Mouse (Mus musculus) stomach, embryonic 16.5 days (tissue): ENCODE results near the gene Cend1. TPM values are rescaled to one million over a fixed set of nuclear protein-coding genes. Genes with fewer than 3 reads are reported as not detected.
A peak's percentile ranks its signal among the peaks of the same experiment; 100 is the strongest.

Source experiments
- ATAC-seq: fragments of 200-750 bp; cut with Nextera tagmentation; 2 replicates; pipeline ENCODE4 v1.8.0; 2017; ENCODE audit warnings: moderate number of reproducible peaks, moderate TSS enrichment; ENCODE audit not compliant: insufficient read depth, low FRiP score
- H3K27ac ChIP-seq: fragments of 300-500 bp; sonication (generic); 2 replicates; pipeline ENCODE4 v1.5.1; 2014; ENCODE audit warnings: low read length
- H3K27me3 ChIP-seq: fragments of 300-500 bp; sonication (generic); 2 replicates; pipeline ENCODE4 v1.6.1; 2014; ENCODE audit warnings: low read length, control low read depth, mixed read lengths; ENCODE audit not compliant: control insufficient read depth, insufficient read depth
- H3K36me3 ChIP-seq: fragments of 300-500 bp; sonication (generic); 2 replicates; pipeline ENCODE4 v1.6.1; 2014; ENCODE audit warnings: low read length; ENCODE audit not compliant: control insufficient read depth, insufficient read depth
- H3K4me1 ChIP-seq: fragments of 300-500 bp; sonication (generic); 2 replicates; pipeline ENCODE4 v1.6.1; 2014; ENCODE audit warnings: low read length, control low read depth, mixed read lengths; ENCODE audit not compliant: control insufficient read depth, insufficient read depth
- H3K4me2 ChIP-seq: fragments of 300-500 bp; sonication (generic); 2 replicates; pipeline ENCODE4 v1.6.1; 2014; ENCODE audit warnings: low read depth, low read length, mixed read lengths
- H3K4me3 ChIP-seq: fragments of 300-500 bp; sonication (generic); replicated peaks from 2 replicates; pipeline ENCODE4 v1.5.1; 2014; ENCODE audit warnings: mild to moderate bottlenecking, low read length
- H3K9ac ChIP-seq: fragments of 300-500 bp; sonication (generic); 2 replicates; pipeline ENCODE4 v1.6.1; 2014; ENCODE audit warnings: low read length
- H3K9me3 ChIP-seq: fragments of 300-500 bp; sonication (generic); replicated peaks from 2 replicates; pipeline ENCODE4 v1.6.1; 2016; ENCODE audit warnings: low read length, control low read depth; ENCODE audit not compliant: control insufficient read depth
- WGBS: fragments of 180-500 bp; shearing (Covaris S2); extraction: QIAGEN DNeasy Blood & Tissue Kit; methylation state at CpG from one replicate; pipeline ENCODE4 v1.1.7; 2014; 5-methylcytosine and 5-hydroxymethylcytosine counted together
- polyA plus RNA-seq: library from polyadenylated mRNA; unstranded; fragments of >200 nt; fragmentation: Nextera tagmentation; extraction: Ambion mirVana; gene quantifications from 2 replicates; pipeline ENCODE4 v1.2.1, GENCODE M21; 2015

Gene Cend1
- polyA plus RNA-seq, 1 experiment from 2014 or later: 2.6 TPM

- 93% methylated on average over 11 of the region's 11 CpGs for WGBS
- no peak overlapping the region for H3K9ac ChIP-seq
- peaks cover 37% of the 10 kb centered on the region for H3K4me1 ChIP-seq
- no peak overlapping the region for H3K4me3 ChIP-seq
- H3K36me3 ChIP-seq: no peaks in the 10 kb centered on the region
- H3K4me2 ChIP-seq: no peak overlapping the region
- no peaks in the 10 kb centered on the region for H3K27me3 ChIP-seq
- no peaks in the 10 kb centered on the region for H3K9me3 ChIP-seq
- no peak for ATAC-seq
- H3K27ac ChIP-seq: no peak overlapping the region
These were observed 10.5 kb upstream of the Cend1 start for GRCm38 (mm10) chr7:141439811-141440210.

- no peaks in the 10 kb centered on the region for H3K27me3 ChIP-seq
- no peak overlapping the region for H3K27ac ChIP-seq
- H3K4me2 ChIP-seq: no peak overlapping the region
- no peak for ATAC-seq
- H3K9ac ChIP-seq: no peak overlapping the region
- no peak overlapping the region for H3K4me3 ChIP-seq
- peaks cover 42% of the 10 kb centered on the region for H3K4me1 ChIP-seq
- H3K36me3 ChIP-seq: no peaks in the 10 kb centered on the region
- 95% methylated on average over 10 of the region's 10 CpGs for WGBS
- no peaks in the 10 kb centered on the region for H3K9me3 ChIP-seq
These were observed 9.9 kb upstream of the Cend1 start for GRCm38 (mm10) chr7:141439140-141439679.

GRCm38 (mm10) chr7:141438201-141438968 lies 9.1 kb upstream of the Cend1 start:
- no peaks in the 10 kb centered on the region for H3K9me3 ChIP-seq
- H3K4me1 ChIP-seq: peaks cover 44% of the 10 kb centered on the region
- no peak overlapping the region for H3K9ac ChIP-seq
- H3K4me2 ChIP-seq: no peak overlapping the region
- no peak for ATAC-seq
- 91% methylated on average over 12 of the region's 12 CpGs for WGBS
- no peak overlapping the region for H3K4me3 ChIP-seq
- H3K36me3 ChIP-seq: no peaks in the 10 kb centered on the region
- H3K27ac ChIP-seq: no peak overlapping the region
- no peaks in the 10 kb centered on the region for H3K27me3 ChIP-seq

GRCm38 (mm10) chr7:141437178-141438120 lies 8.2 kb upstream of the Cend1 start, which contains the start of gene Slc25a22:
Gene Slc25a22, minus strand, starts transcription at chr7:141437892.
- Histone ChIP-seq H3K4me2 (peak within 1 kb of the TSS; percentile 90), H3K27me3 (no peaks in the 10 kb centered on the region), H3K9ac (peak within 1 kb of the TSS; percentile 82), H3K9me3 (no peaks in the 10 kb centered on the region), H3K4me3 (peak within 1 kb of the TSS; percentile 70), H3K36me3 (no peaks in the 10 kb centered on the region), H3K27ac (peak within 1 kb of the TSS; percentile 54; the same call in 1 of the 2 replicates), H3K4me1 (peaks cover 35% of the 10 kb centered on the region)
- 6% methylated on average over 53 of the region's 53 CpGs for WGBS
- ATAC-seq: peak; percentile 80

GRCm38 (mm10) chr7:141436523-141436892 lies 7.2 kb upstream of the Cend1 start:
- H3K9ac ChIP-seq: peak overlapping the region; percentile 82
- peaks cover 30% of the 10 kb centered on the region for H3K4me1 ChIP-seq

GRCm38 (mm10) chr7:141435856-141436522 lies 6.7 kb upstream of the Cend1 start:
- peaks cover 29% of the 10 kb centered on the region for H3K4me1 ChIP-seq
- no peaks in the 10 kb centered on the region for H3K9me3 ChIP-seq
- no peak overlapping the region for H3K27ac ChIP-seq
- H3K36me3 ChIP-seq: no peaks in the 10 kb centered on the region
- peak overlapping the region; percentile 67 for H3K4me2 ChIP-seq
- H3K27me3 ChIP-seq: no peaks in the 10 kb centered on the region
- no peak overlapping the region for H3K4me3 ChIP-seq
- H3K9ac ChIP-seq: no peak overlapping the region
- no peak for ATAC-seq
- WGBS: 80% methylated on average over 9 of the region's 9 CpGs

More at GRCm38 (mm10) chr7:141436523-141436892, 7.2 kb upstream of the Cend1 start:
- Histone ChIP-seq H3K4me3 (peak overlapping the region; percentile 70; the same call in 1 of the 2 replicates), H3K9me3 (no peaks in the 10 kb centered on the region), H3K4me2 (peak overlapping the region; percentile 90), H3K27me3 (no peaks in the 10 kb centered on the region), H3K27ac (no peak overlapping the region), H3K36me3 (no peaks in the 10 kb centered on the region)
- ATAC-seq: no peak
- 63% methylated on average over 2 of the region's 2 CpGs for WGBS

GRCm38 (mm10) chr7:141435129-141435855 lies 6.0 kb upstream of the Cend1 start:
- Histone ChIP-seq H3K9me3 (no peaks in the 10 kb centered on the region), H3K4me2 (peak overlapping the region; percentile 67), H3K27me3 (no peaks in the 10 kb centered on the region), H3K36me3 (no peaks in the 10 kb centered on the region), H3K9ac (peak overlapping the region; percentile 74), H3K27ac (peak overlapping the region; percentile 35; the same call in 1 of the 2 replicates), H3K4me3 (peak overlapping the region; percentile 54), H3K4me1 (peaks cover 24% of the 10 kb centered on the region)
- WGBS: 3% methylated on average over 17 of the region's 17 CpGs
- peak; percentile 31; the same call in 1 of the 2 replicates for ATAC-seq

GRCm38 (mm10) chr7:141434464-141434863 lies 5.2 kb upstream of the Cend1 start:
- H3K4me3 ChIP-seq: peak overlapping the region; percentile 54
- no peaks in the 10 kb centered on the region for H3K9me3 ChIP-seq
- WGBS: 17% methylated on average over 8 of the region's 8 CpGs
- peak overlapping the region; percentile 74 for H3K9ac ChIP-seq
- peak overlapping the region; percentile 67 for H3K4me2 ChIP-seq
- H3K4me1 ChIP-seq: peaks cover 27% of the 10 kb centered on the region
- no peaks in the 10 kb centered on the region for H3K36me3 ChIP-seq
- H3K27ac ChIP-seq: peak overlapping the region; percentile 35; the same call in 1 of the 2 replicates
- no peak for ATAC-seq
- no peaks in the 10 kb centered on the region for H3K27me3 ChIP-seq
